Mouse (Mus musculus): ENCODE results near the gene Olfr883.

Gene Olfr883

GRCm38 (mm10) chr9:38025508-38025907, at the start of gene Olfr883:
Olfr883 (plus strand) TSS chr9:38025808.
- DNase-seq (ENCODE audit: low spot score in 2 of 2) = no peak

- no peak for DNase-seq (ENCODE audit: low spot score in 2 of 2)
These were observed 34.1 kb upstream of the Olfr883 start, which contains the start of gene Olfr881 for GRCm38 (mm10) chr9:37991525-37991924. Olfr881 (plus strand) TSS chr9:37991825.

- no peak for DNase-seq (ENCODE audit: low spot score in 2 of 2)
These were observed 26.9 kb upstream of the Olfr883 start for GRCm38 (mm10) chr9:37998581-37999204.

GRCm38 (mm10) chr9:38000021-38000420, 25.6 kb upstream of the Olfr883 start:
- no peak for DNase-seq (ENCODE audit: low spot score in 2 of 2)

- no peak for DNase-seq (ENCODE audit: low spot score in 2 of 2)
These were observed 20.6 kb downstream of the Olfr883 start, which contains the start of gene Olfr884 for GRCm38 (mm10) chr9:38046255-38046654. Olfr884 (plus strand) TSS chr9:38046555.

DNA sequence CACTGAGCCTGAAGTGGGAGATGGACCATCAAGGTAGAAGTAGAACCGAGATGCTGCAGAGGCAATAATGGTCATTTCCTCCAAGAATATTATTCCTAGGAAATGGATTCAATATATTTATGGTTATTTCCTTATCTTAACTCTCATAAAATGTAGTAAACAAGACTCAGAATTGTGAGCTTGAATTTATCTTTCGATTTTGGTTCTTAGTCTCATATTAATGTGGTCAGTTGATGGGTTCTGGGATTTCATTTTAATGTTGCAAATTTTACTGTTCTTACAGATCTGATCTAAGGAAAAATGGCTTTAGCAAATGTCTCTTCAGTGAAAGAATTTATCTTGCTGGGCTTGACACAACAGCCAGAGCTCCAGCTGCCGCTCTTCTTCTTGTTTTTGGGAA, 35.4 kb downstream of the Olfr883 start, which contains the start of gene Olfr885:
Gene Olfr885, plus strand, starts transcription at position 301 of the 400 bp plus-strand sequence.
- DNase-seq (ENCODE audit: low spot score in 2 of 2) = no peak

Data from urinary bladder, adult 18-20 months (tissue).